Mouse (Mus musculus) layer of hippocampus, postnatal 10 days (tissue): ENCODE measurements around the gene Aaas. TPM values are rescaled to one million over a fixed set of nuclear protein-coding genes. Genes with fewer than 3 reads are reported as not detected.

Experiments
- DNase-seq, 2 experiments: peaks; one replicate each; pipeline ENCODE4 v3.0.0; 2021; ENCODE audit warnings: low spot score in 2 of 2
- total RNA-seq, 2 experiments: library from RNA; stranded (reverse); gene quantifications; 2 replicates each; pipeline ENCODE4 v1.2.3; 2021

Aaas gene
- total RNA-seq, 2 experiments from 2014 or later: 23.2 to 26.3 TPM

DNA sequence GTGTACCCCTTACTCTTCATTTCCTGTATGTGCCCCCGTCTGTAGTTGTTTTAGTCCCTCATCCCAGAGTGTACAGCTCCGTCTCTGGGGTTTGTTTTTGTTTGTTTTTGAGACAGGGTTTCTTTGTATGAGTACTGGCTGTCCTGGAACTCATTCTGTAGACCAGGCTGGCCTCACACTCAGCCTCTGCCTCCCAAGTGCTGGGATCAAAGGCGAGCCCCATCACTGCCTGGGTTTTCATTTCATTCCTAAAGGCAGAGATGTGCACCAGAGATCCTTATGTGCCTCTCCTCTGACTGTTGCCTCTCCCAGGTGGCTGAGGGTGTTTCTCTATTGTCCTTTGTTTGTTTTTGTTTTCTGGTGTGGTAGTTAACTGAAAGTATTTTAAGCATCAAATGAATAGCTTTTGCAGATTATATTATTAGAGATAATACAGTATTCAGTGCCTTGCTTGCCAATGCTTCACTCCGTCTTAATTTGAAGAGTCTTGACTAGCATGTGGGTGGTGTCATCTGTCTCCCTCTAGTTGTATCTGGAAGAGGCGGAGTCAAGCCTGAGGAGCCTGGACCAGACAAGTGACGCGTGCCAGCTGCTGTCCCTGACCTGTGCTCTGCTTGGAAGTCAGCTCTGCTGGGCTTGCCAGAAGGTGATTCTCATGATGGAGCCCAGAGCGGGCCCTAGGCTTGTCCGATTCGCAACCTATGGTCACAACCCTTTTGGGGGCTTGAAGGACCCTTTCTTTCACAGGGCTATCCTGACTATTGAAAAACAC, 40.3 kb downstream of the Aaas start:
- DNase-seq: no peak

DNA sequence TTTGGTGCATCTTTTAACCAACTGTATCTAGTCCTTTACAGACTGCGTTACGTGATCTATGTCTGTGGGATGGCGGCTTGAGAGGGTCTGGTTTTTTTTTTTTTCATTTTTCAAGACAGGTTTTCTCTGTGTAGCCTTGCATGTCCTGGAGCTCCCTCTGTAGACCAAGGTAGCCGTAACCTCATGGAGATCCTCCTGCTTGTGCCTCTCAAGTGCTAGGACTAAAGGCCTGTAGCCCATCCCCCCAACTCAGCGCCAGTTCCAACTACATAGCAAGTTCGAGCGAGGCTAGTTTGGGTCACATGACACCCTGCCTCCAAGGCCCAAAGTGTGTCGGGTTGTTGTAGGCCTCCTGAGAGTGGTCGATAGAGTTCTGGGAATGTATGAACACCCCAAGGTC, 41.9 kb downstream of the Aaas start:
- no peak for DNase-seq

GRCm38 (mm10) chr15:102302542-102302941, 48.0 kb downstream of the Aaas start:
- DNase-seq: no peak

DNA sequence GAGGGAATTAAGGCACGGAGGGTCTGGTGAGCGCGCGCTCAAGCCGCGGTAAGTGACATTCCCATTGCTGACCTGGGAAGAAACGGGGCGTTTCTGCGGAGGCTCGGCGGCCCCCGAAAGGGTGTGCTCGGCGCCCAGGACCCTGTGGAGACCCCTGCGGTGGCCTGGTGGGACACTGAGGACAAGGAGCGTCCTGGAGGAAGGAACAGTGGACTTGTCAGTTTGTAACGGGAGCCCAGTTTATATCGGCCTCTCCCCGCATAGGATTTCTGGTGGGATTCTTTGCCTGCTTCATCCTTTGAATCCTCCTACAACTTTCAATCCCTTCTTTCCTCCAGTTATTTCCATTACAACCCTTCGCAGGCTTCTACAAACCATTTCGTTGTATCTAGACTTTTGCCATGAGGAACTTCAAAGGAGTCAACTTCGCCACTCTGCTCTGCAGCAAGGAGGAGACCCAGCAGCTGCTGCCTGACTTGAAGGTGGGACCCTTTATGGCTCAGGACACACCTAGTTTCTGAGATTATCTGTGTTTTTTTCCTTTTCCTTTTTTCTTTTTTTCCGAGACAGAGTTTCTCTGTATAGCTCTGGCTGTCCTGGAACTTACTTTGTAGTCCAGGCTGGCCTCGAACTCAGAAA, 54.1 kb downstream of the Aaas start:
- DNase-seq: no peak

GRCm38 (mm10) chr15:102295633-102296367, 54.8 kb downstream of the Aaas start, which contains the start of gene Espl1:
Gene Espl1, plus strand, starts transcription at chr15:102296266.
- DNase-seq: peak; percentile 95

Other genes with a start within 250 kb of the Aaas start
- 100 to 1,000 TPM; 148 to 163 TPM for gene Spryd3, start 214.5 kb downstream of the Aaas start, total RNA-seq
- gene Igfbp6, start 206.4 kb downstream of the Aaas start, total RNA-seq: 1 to 10 TPM; 2.3 to 3.1 TPM
- gene Soat2, start 200.2 kb downstream of the Aaas start, total RNA-seq: not detected
- 10 to 100 TPM; 64.4 to 68.3 TPM for gene Zfp740, start 147.5 kb downstream of the Aaas start, total RNA-seq
- gene Csad, start 146.0 kb downstream of the Aaas start, total RNA-seq: 10 to 100 TPM; 33.0 to 38.7 TPM
- 1 to 10 TPM; 1.3 to 2.5 TPM for gene Itgb7, start 118.8 kb downstream of the Aaas start, total RNA-seq
- gene Rarg, start 93.3 kb downstream of the Aaas start, total RNA-seq: 10 to 100 TPM; 12.5 to 15.6 TPM
- not detected for gene Gm9918, start 80.2 kb downstream of the Aaas start, total RNA-seq
- 10 to 100 TPM; 33.3 to 33.9 TPM for gene Mfsd5, start 71.3 kb downstream of the Aaas start, total RNA-seq
- 1 to 10 TPM; 4.5 to 6.2 TPM for gene Espl1, start 54.5 kb downstream of the Aaas start, total RNA-seq
- 100 to 1,000 TPM; 379 to 390 TPM for gene Pfdn5, start 24.7 kb downstream of the Aaas start, total RNA-seq
- 10 to 100 TPM; 61.8 to 62.8 TPM for gene Myg1, start 19.1 kb downstream of the Aaas start, total RNA-seq
- gene Sp7, start 16.4 kb upstream of the Aaas start, total RNA-seq: under 1 TPM; 0.18 to 0.27 TPM
- 10 to 100 TPM; 26.2 to 27.6 TPM for gene Sp1, start 55.4 kb upstream of the Aaas start, total RNA-seq
- under 1 TPM; 0.42 to 0.75 TPM for gene Amhr2, start 94.6 kb upstream of the Aaas start, total RNA-seq
- gene Prr13, start 108.3 kb upstream of the Aaas start, total RNA-seq: 10 to 100 TPM; 23.3 to 23.4 TPM
- 100 to 1,000 TPM; 418 to 481 TPM for gene Pcbp2, start 119.8 kb upstream of the Aaas start, total RNA-seq
- gene Gm10337, start 153.0 kb upstream of the Aaas start, total RNA-seq: not detected
- gene Map3k12, start 166.3 kb upstream of the Aaas start, total RNA-seq: 10 to 100 TPM; 83.2 to 88.9 TPM
- gene Tarbp2, start 167.4 kb upstream of the Aaas start, total RNA-seq: 10 to 100 TPM; 45.7 to 46.8 TPM
- gene Npff, start 174.2 kb upstream of the Aaas start, total RNA-seq: 1 to 10 TPM; 2.6 to 6.3 TPM